Mouse (Mus musculus) fibroblast of lung, adult 2 months (primary cell): Measurements from ENCODE around the gene Ppfia1.

Source experiments
- DNase-seq: peaks from one replicate; pipeline ENCODE4 v3.0.0-alpha.2; 2011; ENCODE audit warnings: low read depth

The Ppfia1 gene

GRCm38 (mm10) chr7:144427460-144427859 is 126.1 kb downstream of the Ppfia1 start:
- no peak for DNase-seq
